Mouse (Mus musculus) heart, embryonic 15.5 days (tissue): ENCODE data around the gene P4ha2. TPM values are rescaled to one million over a fixed set of nuclear protein-coding genes. Genes with fewer than 3 reads are reported as not detected.
"Not testable (repeated sequence)": the region's sequence is repeated elsewhere in the genome, so short reads cannot be mapped to it uniquely, and the experiment has no call there.

Experiments used
- ATAC-seq: fragments of 200-750 bp; cut with Nextera tagmentation; replicated peaks from 2 replicates; pipeline ENCODE4 v1.8.0; 2017; ENCODE audit warnings: low read depth, moderate TSS enrichment; ENCODE audit not compliant: insufficient number of reproducible peaks, insufficient read depth, low FRiP score
- H3K27ac ChIP-seq: fragments of 300-500 bp; sonication (generic); 2 replicates; pipeline ENCODE4 v1.5.1; 2015; ENCODE audit warnings: mild to moderate bottlenecking, inconsistent platforms
- H3K27me3 ChIP-seq: fragments of 300-500 bp; sonication (generic); 2 replicates; pipeline ENCODE4 v1.6.1; 2015; ENCODE audit warnings: inconsistent platforms
- H3K36me3 ChIP-seq: fragments of 300-500 bp; sonication (generic); 2 replicates; pipeline ENCODE4 v1.6.1; 2015; ENCODE audit warnings: mild to moderate bottlenecking, inconsistent platforms
- H3K4me1 ChIP-seq: fragments of 300-500 bp; sonication (generic); replicated peaks from 2 replicates; pipeline ENCODE4 v1.6.1; 2015; ENCODE audit warnings: inconsistent platforms
- H3K4me2 ChIP-seq: fragments of 300-500 bp; sonication (generic); 2 replicates; pipeline ENCODE4 v1.6.1; 2015; ENCODE audit warnings: inconsistent platforms, mild to moderate bottlenecking, moderate library complexity
- H3K4me3 ChIP-seq: fragments of 300-500 bp; sonication (generic); 2 replicates; pipeline ENCODE4 v1.5.1; 2015; ENCODE audit warnings: mild to moderate bottlenecking, inconsistent platforms
- H3K9ac ChIP-seq: fragments of 300-500 bp; sonication (generic); 2 replicates; pipeline ENCODE4 v1.6.1; 2015; ENCODE audit warnings: mild to moderate bottlenecking, inconsistent platforms
- H3K9me3 ChIP-seq: fragments of 300-500 bp; sonication (generic); replicated peaks from 2 replicates; pipeline ENCODE4 v1.6.1; 2016; ENCODE audit warnings: inconsistent platforms
- WGBS: fragments of 180-500 bp; shearing (Covaris S2); methylation state at CpG from one replicate; pipeline ENCODE4 v1.1.7; 2015; ENCODE audit warnings: mixed read lengths; 5-methylcytosine and 5-hydroxymethylcytosine counted together
- polyA plus RNA-seq: library from polyadenylated mRNA; unstranded; fragments of >200 nt; fragmentation: Nextera tagmentation; extraction: Ambion mirVana; gene quantifications from 2 replicates; pipeline ENCODE4 v1.2.1, GENCODE M21; 2015

The P4ha2 gene
- polyA plus RNA-seq, 1 experiment from 2014 or later, result 46.0 TPM

DNA sequence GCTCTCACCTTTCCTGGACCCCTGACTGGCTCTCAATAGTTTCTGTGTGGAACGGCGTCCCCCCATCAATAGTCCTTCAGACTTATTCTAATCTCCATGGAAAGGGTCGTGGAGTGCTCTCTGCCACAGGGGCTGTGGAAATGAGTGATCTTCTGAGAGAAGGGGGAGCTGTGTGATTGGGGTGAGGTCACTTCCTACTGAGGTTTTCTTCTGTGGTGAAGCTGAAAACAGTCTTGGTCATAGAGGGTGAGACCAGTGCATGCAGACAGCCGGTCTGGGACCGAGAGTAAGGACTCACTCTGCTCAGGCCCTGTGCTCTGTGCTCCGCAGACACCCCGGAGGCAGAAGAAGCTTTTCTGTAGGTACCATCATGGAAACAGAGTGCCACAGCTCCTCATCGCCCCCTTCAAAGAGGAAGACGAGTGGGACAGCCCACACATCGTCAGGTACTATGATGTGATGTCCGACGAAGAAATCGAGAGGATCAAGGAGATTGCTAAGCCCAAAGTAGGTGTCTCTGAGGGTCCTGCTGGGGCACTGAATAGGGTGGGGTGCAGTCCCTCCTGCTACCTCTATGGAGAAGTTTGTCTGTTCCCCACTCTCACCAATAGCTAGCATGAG, 20.0 kb downstream of the P4ha2 start:
- no peak overlapping the region for H3K27ac ChIP-seq
- 83% methylated on average over 13 of the region's 13 CpGs for WGBS

GRCm38 (mm10) chr11:54122416-54123264, 22.7 kb downstream of the P4ha2 start:
- peaks cover 29% of the 10 kb centered on the region for H3K36me3 ChIP-seq
- peak; percentile 71 for ATAC-seq
- WGBS, result 41% methylated on average over 14 of the region's 14 CpGs

More for the DNA sequence above, 20.0 kb downstream of the P4ha2 start:
- Histone ChIP-seq H3K27me3 (no peaks in the 10 kb centered on the region), H3K4me1 (peaks cover 33% of the 10 kb centered on the region), H3K4me2 (no peak overlapping the region), H3K4me3 (no peak overlapping the region), H3K9me3 (no peaks in the 10 kb centered on the region), H3K36me3 (peaks cover 23% of the 10 kb centered on the region), H3K9ac (no peak overlapping the region)
- ATAC-seq, result no peak

GRCm38 (mm10) chr11:54125982-54126648, 26.2 kb downstream of the P4ha2 start:
- H3K9me3 ChIP-seq, result no peaks in the 10 kb centered on the region
- H3K27me3 ChIP-seq, result no peaks in the 10 kb centered on the region
- H3K36me3 ChIP-seq, result peaks cover 18% of the 10 kb centered on the region
- no peak for ATAC-seq
- peaks cover 28% of the 10 kb centered on the region for H3K4me1 ChIP-seq
- H3K4me3 ChIP-seq, result no peak overlapping the region
- H3K27ac ChIP-seq, result no peak overlapping the region
- 80% methylated on average over 18 of the region's 18 CpGs for WGBS
- H3K9ac ChIP-seq, result no peak overlapping the region
- no peak overlapping the region for H3K4me2 ChIP-seq

More at GRCm38 (mm10) chr11:54122416-54123264, 22.7 kb downstream of the P4ha2 start:
- H3K9me3 ChIP-seq, result no peaks in the 10 kb centered on the region
- H3K9ac ChIP-seq, result no peak overlapping the region
- H3K4me2 ChIP-seq, result no peak overlapping the region
- no peaks in the 10 kb centered on the region for H3K27me3 ChIP-seq
- peaks cover 26% of the 10 kb centered on the region for H3K4me1 ChIP-seq
- H3K4me3 ChIP-seq, result no peak overlapping the region
- H3K27ac ChIP-seq, result peak overlapping the region; percentile 53

- Histone ChIP-seq H3K27me3 (no peaks in the 10 kb centered on the region), H3K4me3 (no peak overlapping the region), H3K9ac (no peak overlapping the region), H3K9me3 (no peaks in the 10 kb centered on the region), H3K4me2 (peak overlapping the region; percentile 14; the same call in 1 of the 2 replicates), H3K36me3 (peaks cover 18% of the 10 kb centered on the region), H3K27ac (peak overlapping the region; percentile 42; the same call in 1 of the 2 replicates), H3K4me1 (peaks cover 26% of the 10 kb centered on the region)
- 31% methylated on average over 15 of the region's 15 CpGs for WGBS
- ATAC-seq, result 0 out of 2 replicates have a peak, but pooled peaks have one; percentile 11
Measured at GRCm38 (mm10) chr11:54126654-54127374, 26.9 kb downstream of the P4ha2 start.

DNA sequence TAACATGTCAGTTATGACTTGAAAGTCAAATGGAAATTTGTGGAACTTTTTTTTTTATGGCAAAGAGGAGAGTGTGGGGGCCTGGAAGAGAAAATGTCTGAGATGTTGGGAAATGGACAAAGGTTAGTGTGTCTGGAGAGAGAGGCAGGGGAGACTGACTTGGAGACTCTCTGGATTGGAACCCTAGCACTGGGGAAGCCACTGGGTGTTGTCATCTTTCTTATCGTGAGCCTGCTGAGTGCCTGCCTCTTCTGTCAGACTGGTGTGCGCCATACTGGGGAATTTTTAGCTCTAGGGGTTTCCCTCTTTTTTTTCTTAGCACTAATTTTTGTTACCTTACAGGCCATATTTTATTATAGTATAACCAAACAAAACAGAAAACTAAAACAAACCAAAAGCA, 27.5 kb downstream of the P4ha2 start:
- H3K27ac ChIP-seq, result peak overlapping the region; percentile 42; the same call in 1 of the 2 replicates
- no peak overlapping the region for H3K4me2 ChIP-seq
- H3K4me3 ChIP-seq, result no peak overlapping the region
- H3K9me3 ChIP-seq, result no peaks in the 10 kb centered on the region
- H3K9ac ChIP-seq, result no peak overlapping the region
- peaks cover 26% of the 10 kb centered on the region for H3K4me1 ChIP-seq
- no peak for ATAC-seq
- peaks cover 18% of the 10 kb centered on the region for H3K36me3 ChIP-seq
- H3K27me3 ChIP-seq, result no peaks in the 10 kb centered on the region
- WGBS, result 42% methylated on average over 2 of the region's 2 CpGs

DNA sequence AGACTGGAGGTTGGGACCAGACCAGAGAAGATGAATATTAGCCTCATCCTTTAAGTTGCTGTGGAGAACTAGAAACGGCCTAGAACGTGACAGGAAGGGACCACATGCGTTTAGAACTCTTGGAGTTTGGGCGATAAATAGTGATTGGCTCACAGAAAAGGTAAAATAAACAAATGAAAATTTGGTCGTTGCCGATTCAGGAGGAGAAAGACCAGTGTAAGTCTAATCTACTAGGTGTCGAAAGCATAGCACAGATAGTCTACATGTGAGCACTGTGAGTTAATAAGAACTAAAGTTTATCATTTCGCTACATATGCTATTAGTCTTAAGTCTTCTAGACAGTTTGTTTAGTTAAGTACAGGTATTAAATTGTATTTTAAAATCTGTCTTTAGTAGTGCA, 30.1 kb downstream of the P4ha2 start:
- Histone ChIP-seq H3K4me2 (no peak overlapping the region), H3K27ac (no peak overlapping the region), H3K27me3 (no peaks in the 10 kb centered on the region), H3K4me1 (peaks cover 22% of the 10 kb centered on the region), H3K9ac (no peak overlapping the region), H3K9me3 (no peaks in the 10 kb centered on the region), H3K4me3 (no peak overlapping the region), H3K36me3 (peaks cover 12% of the 10 kb centered on the region)
- no peak for ATAC-seq
- WGBS, result 76% methylated on average over 8 of the region's 8 CpGs

DNA sequence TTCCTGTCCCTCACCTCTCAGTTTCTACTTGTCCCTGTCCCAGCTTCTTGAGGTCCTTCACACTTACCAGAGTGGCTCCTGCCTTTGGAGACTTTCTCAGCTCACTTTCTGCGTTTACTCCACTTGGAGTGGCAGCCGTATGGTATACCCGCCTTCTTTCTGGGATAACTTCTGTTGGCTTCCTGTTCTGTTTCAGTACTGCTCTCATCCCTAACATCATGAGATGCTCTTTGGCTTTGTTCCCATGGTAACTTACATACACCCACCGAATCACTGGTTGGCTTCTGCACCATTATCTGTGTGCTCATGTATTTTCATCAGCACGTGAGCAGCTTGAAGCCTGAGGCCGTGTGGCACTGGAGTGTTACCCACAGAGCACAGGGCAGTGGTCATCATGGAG, 30.8 kb downstream of the P4ha2 start:
- no peak overlapping the region for H3K4me3 ChIP-seq
- H3K4me2 ChIP-seq, result no peak overlapping the region
- peaks cover 5% of the 10 kb centered on the region; the same call in 1 of the 2 replicates for H3K36me3 ChIP-seq
- peaks cover 22% of the 10 kb centered on the region for H3K4me1 ChIP-seq
- H3K9me3 ChIP-seq, result no peaks in the 10 kb centered on the region
- H3K27ac ChIP-seq, result no peak overlapping the region
- ATAC-seq, result no peak
- no peaks in the 10 kb centered on the region for H3K27me3 ChIP-seq
- WGBS, result 75% methylated on average over 6 of the region's 6 CpGs
- no peak overlapping the region for H3K9ac ChIP-seq

DNA sequence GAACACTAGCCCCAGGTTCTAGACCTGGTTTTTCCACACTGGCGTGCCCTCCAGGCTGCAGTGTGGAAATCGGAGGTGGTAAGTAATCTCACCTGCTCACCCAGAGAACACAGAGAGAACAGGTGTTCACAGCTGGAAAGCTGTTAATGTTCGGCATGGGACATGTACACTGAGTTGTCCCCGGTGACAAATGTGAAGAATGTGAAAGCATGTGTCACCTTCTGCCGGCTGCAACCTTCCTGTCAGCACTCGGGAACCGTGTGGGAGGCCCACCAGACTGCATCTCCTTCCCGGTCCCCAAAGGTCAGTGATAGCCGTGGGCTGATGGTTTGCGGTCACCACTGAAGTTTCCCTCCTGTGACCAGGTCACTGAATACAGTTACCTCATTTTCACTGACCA, 32.4 kb downstream of the P4ha2 start:
- WGBS, result 32% methylated on average over 10 of the region's 10 CpGs
- Histone ChIP-seq H3K9me3 (no peaks in the 10 kb centered on the region), H3K36me3 (no peaks in the 10 kb centered on the region; the same call in 1 of the 2 replicates), H3K4me3 (no peak overlapping the region), H3K4me2 (no peak overlapping the region), H3K27me3 (no peaks in the 10 kb centered on the region), H3K9ac (no peak overlapping the region), H3K4me1 (peaks cover 15% of the 10 kb centered on the region), H3K27ac (no peak overlapping the region; the same call in 1 of the 2 replicates)
- peak; percentile 69; the same call in 1 of the 2 replicates for ATAC-seq

GRCm38 (mm10) chr11:54134905-54135304, 35.0 kb downstream of the P4ha2 start:
- H3K4me3 ChIP-seq, result no peak overlapping the region
- no peaks in the 10 kb centered on the region for H3K36me3 ChIP-seq
- no peak overlapping the region for H3K9ac ChIP-seq
- no peaks in the 10 kb centered on the region for H3K27me3 ChIP-seq
- H3K4me1 ChIP-seq, result peaks cover 10% of the 10 kb centered on the region
- H3K27ac ChIP-seq, result no peak overlapping the region
- H3K4me2 ChIP-seq, result no peak overlapping the region
- no peak for ATAC-seq
- WGBS, result 65% methylated on average over 6 of the region's 6 CpGs
- no peaks in the 10 kb centered on the region for H3K9me3 ChIP-seq

DNA sequence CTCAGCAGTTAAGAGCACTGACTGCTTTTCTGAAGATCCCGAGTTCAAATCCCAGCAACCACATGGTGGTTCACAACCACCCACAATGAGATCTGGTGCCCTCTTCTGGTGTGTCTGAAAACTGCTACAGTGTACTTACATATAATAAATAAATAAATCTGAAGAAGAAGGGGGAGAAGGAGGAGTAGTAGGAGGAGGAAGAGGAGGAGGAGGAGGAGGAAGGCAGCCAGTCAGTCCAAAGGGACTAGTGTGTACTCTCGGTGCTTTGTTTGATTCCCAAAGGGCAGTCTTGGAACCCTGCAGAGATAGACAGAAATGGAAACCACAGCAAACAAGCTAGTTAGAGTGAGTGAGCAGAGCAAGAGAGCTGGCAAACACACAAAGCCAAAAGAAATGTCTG, 40.3 kb downstream of the P4ha2 start:
- ATAC-seq, H3K9ac ChIP-seq, H3K27me3 ChIP-seq, H3K4me2 ChIP-seq, H3K4me3 ChIP-seq, H3K36me3 ChIP-seq, H3K27ac ChIP-seq, H3K4me1 ChIP-seq, H3K9me3 ChIP-seq: not testable (repeated sequence)
- 45% methylated on average over 2 of the region's 2 CpGs for WGBS
